Mouse (Mus musculus): Measurements from ENCODE around the gene Nrsn2. TPM values are rescaled to one million over a fixed set of nuclear protein-coding genes. Genes with fewer than 3 reads are reported as not detected.
"Not testable (repeated sequence)": the region's sequence is repeated elsewhere in the genome, so short reads cannot be mapped to it uniquely, and the experiment has no call there.

Gene Nrsn2
- polyA plus RNA-seq, 1 experiment from 2014 or later: not detected

- no peak for DNase-seq (ENCODE audit: low read depth, low spot score)
- ATAC-seq: no peak
- TF ChIP-seq CTCF (IDR thresholded peaks at IDR 0.05): no peak
- in situ Hi-C loops (cut with MboI; ENCODE audit: low pct_unique_long_range_greater_than_20kb): loop anchor here (10.0 kb wide), 1 partner anchor 336 kb away; no protein-coding TSS in a partner anchor
- CTCF ChIA-PET: interaction anchor here (0.8 kb wide), 1 partner anchor 17 kb away, joined by 3 read pairs; no protein-coding TSS in a partner anchor
- no peaks in the 10 kb centered on the region for H3K27me3 ChIP-seq
- POLR2A ChIA-PET: interaction anchor here (1.4 kb wide), 1 partner anchor 10 kb away, joined by 6 read pairs; no protein-coding TSS in a partner anchor
Observed at GRCm38 (mm10) chr2:152360271-152360775, 16.1 kb downstream of the Nrsn2 start.

DNA sequence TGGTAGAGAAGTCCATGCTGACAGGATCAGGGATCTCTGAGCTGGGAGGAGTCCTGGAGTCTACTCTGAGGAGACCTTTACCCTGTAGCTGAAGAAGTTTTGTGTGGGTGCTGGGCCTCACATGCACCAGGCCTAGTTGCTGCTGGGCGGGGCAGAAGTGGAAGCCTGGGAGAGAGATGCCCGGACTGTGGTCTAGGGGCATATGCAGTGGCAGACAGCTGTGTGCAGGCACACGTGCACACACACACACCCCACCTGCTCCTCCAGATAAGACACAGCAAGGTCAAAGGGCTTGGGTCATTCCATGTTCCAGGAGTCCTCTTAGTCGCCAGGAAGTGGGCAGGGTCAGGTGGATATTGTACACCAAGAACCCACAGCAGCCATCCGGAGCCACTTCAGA, 16.8 kb downstream of the Nrsn2 start:
- no peaks in the 10 kb centered on the region for H3K27me3 ChIP-seq
- in situ Hi-C loops (cut with MboI; ENCODE audit: low pct_unique_long_range_greater_than_20kb): loop anchor here (10.0 kb wide), 1 partner anchor 335 kb away; no protein-coding TSS in a partner anchor
- ChIA-PET CTCF (no interaction called here), POLR2A (interaction anchor here (1.4 kb wide), 1 partner anchor 10 kb away, joined by 6 read pairs; no protein-coding TSS in a partner anchor)
- TF ChIP-seq CTCF (IDR thresholded peaks at IDR 0.05): no peak
- DNase-seq (ENCODE audit: low read depth, low spot score) (no peak), ATAC-seq (no peak)

GRCm38 (mm10) chr2:152358977-152359376, 17.5 kb downstream of the Nrsn2 start:
- CTCF ChIA-PET; POLR2A ChIA-PET; ATAC-seq; in situ Hi-C loops (cut with MboI; ENCODE audit: low pct_unique_long_range_greater_than_20kb); H3K27me3 ChIP-seq; DNase-seq (ENCODE audit: low read depth, low spot score): not testable (repeated sequence)

- POLR2A ChIA-PET: interaction anchor here (0.6 kb wide), 1 partner anchor 14 kb away, joined by 3 read pairs; no protein-coding TSS in a partner anchor
- no peak for TF ChIP-seq CTCF (IDR thresholded peaks at IDR 0.05)
- DNase-seq (ENCODE audit: low read depth, low spot score): no peak
Observed at GRCm38 (mm10) chr2:152357254-152357653, 19.2 kb downstream of the Nrsn2 start.

GRCm38 (mm10) chr2:152349842-152350540, 26.4 kb downstream of the Nrsn2 start:
- no peak for TF ChIP-seq CTCF (IDR thresholded peaks at IDR 0.05)
- ATAC-seq: peak; percentile 86
- in situ Hi-C loops (cut with MboI; ENCODE audit: low pct_unique_long_range_greater_than_20kb): loop anchor here (5.0 to 25.0 kb wide), 2 partner anchors 243 to 438 kb away; partner anchors contain the start of genes Angpt4 and Srxn1
- peak; percentile 83 for DNase-seq (ENCODE audit: low read depth, low spot score)
- CTCF ChIA-PET: interaction anchor here (3.3 kb wide), 1 partner anchor 13 kb away, joined by 23 read pairs; no protein-coding TSS in a partner anchor
- no peaks in the 10 kb centered on the region for H3K27me3 ChIP-seq
- POLR2A ChIA-PET: interaction anchor here (0.7 to 1.0 kb wide), 3 partner anchors 10 to 117 kb away, joined by 3 to 6 read pairs (median 6); no protein-coding TSS in a partner anchor

More at GRCm38 (mm10) chr2:152357254-152357653, 19.2 kb downstream of the Nrsn2 start:
- CTCF ChIA-PET: no interaction called here
- H3K27me3 ChIP-seq: no peaks in the 10 kb centered on the region
- no peak for ATAC-seq
- in situ Hi-C loops (cut with MboI; ENCODE audit: low pct_unique_long_range_greater_than_20kb): no loop called here

DNA sequence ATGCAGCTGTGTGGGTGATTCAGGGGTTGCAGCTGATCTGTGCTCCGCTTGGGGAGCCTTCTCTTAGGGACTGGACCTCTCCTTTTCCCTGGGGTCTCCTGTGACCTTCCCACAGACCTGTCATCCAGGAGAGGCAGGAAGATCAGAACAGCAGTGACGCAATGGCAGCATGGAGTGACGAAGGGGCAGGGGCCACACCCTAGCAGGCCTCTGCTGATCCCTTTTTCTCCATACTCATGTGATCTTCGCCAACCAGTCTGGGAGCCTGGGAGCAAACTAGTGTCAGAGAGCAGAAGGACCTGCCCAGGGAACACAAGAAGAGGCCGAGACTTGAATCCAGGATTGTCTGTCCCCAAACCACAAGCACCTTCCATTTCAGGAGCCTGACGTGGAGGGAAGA, 27.2 kb downstream of the Nrsn2 start:
- CTCF ChIA-PET: interaction anchor here (3.3 kb wide), 1 partner anchor 14 kb away, joined by 23 read pairs; no protein-coding TSS in a partner anchor
- no peaks in the 10 kb centered on the region for H3K27me3 ChIP-seq
- TF ChIP-seq CTCF (IDR thresholded peaks at IDR 0.05): no peak
- POLR2A ChIA-PET: no interaction called here
- DNase-seq (ENCODE audit: low read depth, low spot score) (no peak), ATAC-seq (no peak)
- in situ Hi-C loops (cut with MboI; ENCODE audit: low pct_unique_long_range_greater_than_20kb): loop anchor here (5.0 to 25.0 kb wide), 2 partner anchors 242 to 437 kb away; partner anchors contain the start of genes Angpt4 and Srxn1

DNA sequence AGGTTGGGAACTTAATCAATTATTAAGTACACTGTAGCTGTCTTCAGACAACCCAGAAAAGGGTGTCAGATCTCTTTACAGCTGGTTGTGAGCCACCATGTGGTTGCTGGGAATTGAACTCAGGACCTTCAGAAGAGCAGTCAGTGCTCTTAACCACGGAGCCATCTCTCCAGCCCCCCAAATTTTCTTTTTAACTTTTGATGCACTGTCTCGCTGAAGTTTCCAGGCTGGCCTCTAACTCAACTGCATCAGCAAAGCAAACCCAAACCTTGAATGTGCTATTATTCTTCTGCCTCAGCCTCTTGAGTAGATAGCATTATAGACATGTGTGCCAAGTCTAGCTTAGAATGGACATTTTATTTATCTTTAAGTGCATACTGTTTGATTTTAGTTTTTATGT, 28.7 kb downstream of the Nrsn2 start:
- ATAC-seq (no peak), DNase-seq (ENCODE audit: low read depth, low spot score) (no peak)
- TF ChIP-seq CTCF (IDR thresholded peaks at IDR 0.05): no peak
- H3K27me3 ChIP-seq: no peaks in the 10 kb centered on the region
- POLR2A ChIA-PET: no interaction called here
- in situ Hi-C loops (cut with MboI; ENCODE audit: low pct_unique_long_range_greater_than_20kb): loop anchor here (5.0 to 25.0 kb wide), 2 partner anchors 240 to 435 kb away; partner anchors contain the start of genes Angpt4 and Srxn1
- CTCF ChIA-PET: interaction anchor here (0.8 to 1.5 kb wide), 2 partner anchors 16 to 19 kb away, joined by 3 to 11 read pairs; no protein-coding TSS in a partner anchor

DNA sequence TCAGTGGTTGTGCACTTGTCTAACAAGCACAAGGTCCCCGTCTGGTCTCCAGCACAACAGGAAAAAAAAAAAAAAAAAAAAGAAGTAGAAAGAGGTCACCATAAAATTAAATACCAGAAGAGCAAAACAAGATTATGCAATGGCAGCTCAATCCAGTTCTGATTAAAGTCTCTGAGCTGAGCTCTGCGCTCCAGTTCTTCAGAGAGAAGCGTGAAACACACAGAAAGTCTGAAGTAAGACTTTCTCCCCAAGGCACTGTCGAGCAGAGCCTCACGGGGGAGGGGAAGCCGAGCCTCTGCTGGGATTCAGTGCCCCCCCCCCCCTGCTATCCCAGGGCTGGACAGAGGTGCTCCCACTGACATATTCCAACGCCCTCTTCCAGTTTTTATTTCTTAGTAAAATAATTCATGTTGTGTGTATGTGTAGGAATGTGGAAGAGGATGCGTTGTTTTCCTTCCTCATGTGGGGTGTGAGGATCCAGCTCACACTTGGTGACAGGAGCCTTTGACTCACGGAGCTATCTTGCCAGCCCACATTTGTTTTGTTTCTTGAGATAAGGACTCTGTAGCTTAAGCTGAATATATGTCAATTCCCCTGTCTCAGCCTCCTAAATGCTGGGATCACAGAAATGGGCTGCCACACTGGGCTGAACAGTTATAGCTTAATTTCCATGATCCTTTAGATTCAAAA, 29.5 kb downstream of the Nrsn2 start:
- ChIA-PET POLR2A (interaction anchor here (0.7 kb wide), 1 partner anchor 1572 kb away, joined by 6 read pairs; no protein-coding TSS in a partner anchor), CTCF (interaction anchor here (0.8 to 1.7 kb wide), 3 partner anchors 17 to 21 kb away, joined by 3 to 11 read pairs (median 5); no protein-coding TSS in a partner anchor)
- DNase-seq (ENCODE audit: low read depth, low spot score) (no peak), ATAC-seq (no peak)
- in situ Hi-C loops (cut with MboI; ENCODE audit: low pct_unique_long_range_greater_than_20kb): loop anchor here (5.0 to 25.0 kb wide), 2 partner anchors 240 to 435 kb away; partner anchors contain the start of genes Angpt4 and Srxn1
- no peak for TF ChIP-seq CTCF (IDR thresholded peaks at IDR 0.05)
- H3K27me3 ChIP-seq: no peaks in the 10 kb centered on the region

DNA sequence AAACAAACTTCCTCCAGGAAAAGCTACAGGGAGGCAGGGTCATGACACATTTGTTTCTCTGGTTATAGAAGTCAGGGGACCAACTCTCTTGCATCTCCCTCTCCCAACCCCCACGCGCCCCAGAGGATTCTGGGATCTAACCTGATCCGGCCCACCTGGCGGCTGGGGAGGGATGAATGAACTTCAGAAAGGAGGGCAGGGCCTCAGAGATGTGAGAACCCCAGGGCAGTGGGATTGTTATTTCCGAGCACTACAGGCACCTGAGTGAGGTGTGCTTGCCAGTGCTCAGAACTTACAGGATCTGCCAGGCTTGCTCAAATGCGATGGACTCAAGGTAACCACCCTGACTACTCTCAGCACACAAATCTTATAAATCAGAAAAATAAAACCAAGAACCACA, 31.0 kb downstream of the Nrsn2 start:
- no peak for ATAC-seq
- POLR2A ChIA-PET: interaction anchor here (0.6 kb wide), 1 partner anchor 65 kb away, joined by 3 read pairs; no protein-coding TSS in a partner anchor
- DNase-seq (ENCODE audit: low read depth, low spot score): no peak
- H3K27me3 ChIP-seq: no peaks in the 10 kb centered on the region
- in situ Hi-C loops (cut with MboI; ENCODE audit: low pct_unique_long_range_greater_than_20kb): loop anchor here (5.0 to 25.0 kb wide), 2 partner anchors 238 to 433 kb away; partner anchors contain the start of genes Angpt4 and Srxn1
- CTCF ChIA-PET: interaction anchor here (1.1 to 3.9 kb wide), 5 partner anchors 11 to 39 kb away, joined by 3 to 20 read pairs (median 5); partner anchors contain the start of gene Rbck1
- TF ChIP-seq CTCF (IDR thresholded peaks at IDR 0.05): no peak

Measured in Patski (cell line).